Mouse (Mus musculus): Measurements from ENCODE around the gene Urb2. TPM values are rescaled to one million over a fixed set of nuclear protein-coding genes. Genes with fewer than 3 reads are reported as not detected.
A peak's percentile ranks its signal among the peaks of the same experiment; 100 is the strongest.

The Urb2 gene
- polyA plus RNA-seq (2015; fragmentation: Nextera tagmentation; extraction: Ambion mirVana): 3.8 and 4.6 TPM in 2 replicates

DNA sequence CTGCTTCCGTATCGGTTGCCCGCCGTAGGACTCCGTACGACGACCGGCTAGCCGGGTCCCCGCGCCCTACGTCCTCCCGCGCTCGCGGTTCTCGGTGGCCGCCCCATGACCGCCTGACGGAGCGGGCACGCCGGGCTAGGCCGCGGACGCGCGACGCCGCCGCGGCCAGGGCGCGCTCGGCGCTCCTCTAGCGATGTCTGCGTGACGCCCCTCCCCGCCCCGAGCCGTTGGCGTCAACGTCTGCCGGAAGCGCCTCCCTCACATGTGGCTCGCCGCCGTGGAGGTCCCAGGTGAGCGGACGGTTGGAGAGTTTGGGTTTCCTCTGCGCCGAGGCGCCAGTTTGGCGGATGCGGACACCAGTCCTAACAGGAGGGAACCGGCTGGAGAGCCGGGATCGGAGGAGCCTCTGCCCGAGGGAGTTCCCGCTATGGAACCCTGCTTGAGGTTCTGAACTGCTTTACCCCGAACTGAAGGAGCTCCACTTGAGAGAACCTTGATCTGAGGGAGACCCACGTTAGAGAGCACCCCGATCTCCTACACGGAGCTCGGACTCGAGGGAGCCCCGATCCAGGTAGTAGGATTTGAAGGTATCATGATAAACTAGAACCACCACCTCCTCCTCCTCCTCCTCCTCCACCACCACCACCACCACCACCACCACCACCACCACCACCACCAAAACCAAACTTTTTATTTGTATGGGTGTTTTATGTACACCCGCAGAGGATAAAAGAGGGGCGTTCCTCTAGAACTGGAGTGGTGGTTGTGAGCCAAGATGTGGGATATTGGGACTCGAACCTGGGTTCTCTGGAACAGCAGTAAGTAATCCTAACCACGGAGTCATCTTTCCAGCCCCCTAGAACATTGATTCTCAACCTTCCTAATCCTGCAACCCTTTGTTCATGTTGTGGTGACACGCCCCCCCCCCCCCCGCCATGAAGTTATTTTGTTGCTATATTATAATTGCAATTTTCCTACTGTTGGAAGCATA lies at the start of gene Urb2, which contains the start of gene Taf5l:
Gene Urb2, plus strand, starts transcription at position 272 of the 991 bp plus-strand sequence.
Gene Taf5l, minus strand, starts transcription at position 161 of the 991 bp plus-strand sequence.
- peak within 1 kb of the TSS; percentile 79 for H3K4me3 ChIP-seq (replicated peaks)
- H3K36me3 ChIP-seq: peaks cover 6% of the 10 kb centered on the region; the same call in 1 of the 2 replicates
- under 1% methylated on average over 74 of the region's 74 CpGs for WGBS
- H3K9ac ChIP-seq: peak within 1 kb of the TSS; percentile 77
- H3K27me3 ChIP-seq (replicated peaks): no peaks in the 10 kb centered on the region
- H3K27ac ChIP-seq: peak within 1 kb of the TSS; percentile 85
- ATAC-seq: peak; percentile 94
- H3K4me1 ChIP-seq (replicated peaks): peaks cover 11% of the 10 kb centered on the region
- H3K9me3 ChIP-seq: no peaks in the 10 kb centered on the region
- peak within 1 kb of the TSS; percentile 73 for H3K4me2 ChIP-seq (replicated peaks)

DNA sequence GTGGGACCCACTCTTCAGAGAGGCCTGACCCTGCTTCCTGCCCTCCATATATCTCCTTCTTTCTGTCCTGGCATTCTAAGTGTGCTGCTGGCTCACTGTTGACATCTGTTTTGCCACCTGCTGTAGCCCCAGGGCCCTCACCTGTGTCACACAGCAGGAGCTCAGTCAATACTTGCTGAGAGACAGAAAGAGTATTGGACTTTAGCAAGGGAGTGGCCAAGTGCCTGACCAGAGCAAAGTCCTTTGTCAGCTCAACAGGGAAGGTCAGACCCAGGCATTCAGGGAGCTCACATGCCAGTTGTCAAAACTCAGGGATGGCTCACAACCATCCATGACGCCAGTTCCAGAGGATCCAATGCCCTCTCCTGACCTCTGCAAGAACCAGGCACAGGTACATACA lies 47.8 kb upstream of the Urb2 start:
- H3K27ac ChIP-seq: peak overlapping the region; percentile 36; the same call in 1 of the 2 replicates
- ATAC-seq: peak; percentile 81
- WGBS: 84% methylated on average over 1 of the region's 1 CpGs

GRCm38 (mm10) chr8:123977499-123977898 lies 43.8 kb upstream of the Urb2 start:
- peaks cover 4% of the 10 kb centered on the region; the same call in 1 of the 2 replicates for H3K36me3 ChIP-seq
- 78% methylated on average over 4 of the region's 4 CpGs for WGBS
- H3K27me3 ChIP-seq (replicated peaks): no peaks in the 10 kb centered on the region
- no peak overlapping the region for H3K27ac ChIP-seq
- no peak overlapping the region for H3K9ac ChIP-seq
- H3K4me3 ChIP-seq (replicated peaks): no peak overlapping the region
- no peak for ATAC-seq
- H3K4me1 ChIP-seq (replicated peaks): peaks cover 26% of the 10 kb centered on the region
- H3K9me3 ChIP-seq: no peaks in the 10 kb centered on the region
- H3K4me2 ChIP-seq (replicated peaks): no peak overlapping the region

More for the DNA sequence above, 47.8 kb upstream of the Urb2 start:
- H3K4me3 ChIP-seq (replicated peaks): no peak overlapping the region
- peak overlapping the region; percentile 9; the same call in 1 of the 2 replicates for H3K4me2 ChIP-seq (replicated peaks)
- peaks cover 7% of the 10 kb centered on the region for H3K4me1 ChIP-seq (replicated peaks)
- no peaks in the 10 kb centered on the region for H3K9me3 ChIP-seq
- no peak overlapping the region for H3K9ac ChIP-seq
- peaks cover 4% of the 10 kb centered on the region; the same call in 1 of the 2 replicates for H3K36me3 ChIP-seq
- no peaks in the 10 kb centered on the region for H3K27me3 ChIP-seq (replicated peaks)

DNA sequence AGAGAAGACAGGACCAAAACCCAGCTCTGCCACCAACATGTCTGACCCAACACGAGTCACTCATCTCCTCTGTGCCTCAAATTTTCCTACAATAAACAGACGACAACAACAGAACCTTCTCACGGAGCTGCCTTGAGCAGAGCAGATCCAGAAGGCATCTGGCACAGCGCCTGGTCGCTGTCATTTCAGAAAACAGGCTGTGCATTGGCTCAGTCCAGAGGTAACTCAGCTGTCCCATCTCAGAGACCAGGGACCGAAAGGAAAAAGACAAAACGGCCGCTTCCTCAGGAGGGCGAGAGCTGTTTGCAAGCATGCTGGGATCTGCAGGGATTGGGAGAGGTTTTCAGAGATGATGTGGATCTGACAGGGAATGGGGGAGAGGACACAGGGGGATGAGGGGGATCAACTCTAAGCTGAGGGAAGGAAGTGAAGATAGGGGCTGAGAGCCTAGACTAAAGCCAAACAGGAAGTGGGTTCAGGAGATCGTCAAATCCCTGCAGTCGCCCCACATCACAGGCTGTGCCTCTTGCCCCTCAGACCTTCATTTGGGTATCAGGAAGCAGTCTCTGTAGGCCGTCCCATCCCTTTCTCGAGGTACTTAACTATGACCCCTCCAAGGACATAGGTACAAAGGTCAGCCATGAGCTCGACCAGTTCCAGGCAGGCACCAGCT lies 43.0 kb upstream of the Urb2 start:
- H3K9ac ChIP-seq: peak overlapping the region; percentile 18; the same call in 1 of the 2 replicates
- H3K27ac ChIP-seq: peak overlapping the region; percentile 57
- H3K27me3 ChIP-seq (replicated peaks): no peaks in the 10 kb centered on the region
- H3K4me3 ChIP-seq (replicated peaks): no peak overlapping the region
- peaks cover 4% of the 10 kb centered on the region; the same call in 1 of the 2 replicates for H3K36me3 ChIP-seq
- peaks cover 26% of the 10 kb centered on the region for H3K4me1 ChIP-seq (replicated peaks)
- no peak for ATAC-seq
- 35% methylated on average over 14 of the region's 14 CpGs for WGBS
- no peaks in the 10 kb centered on the region for H3K9me3 ChIP-seq
- H3K4me2 ChIP-seq (replicated peaks): peak overlapping the region; percentile 42

- H3K4me3 ChIP-seq (replicated peaks): no peak overlapping the region
- ATAC-seq: peak; percentile 15
- WGBS: 50% methylated on average over 8 of the region's 8 CpGs
- peak overlapping the region; percentile 57; the same call in 1 of the 2 replicates for H3K27ac ChIP-seq
- H3K36me3 ChIP-seq: peaks cover 4% of the 10 kb centered on the region; the same call in 1 of the 2 replicates
- no peaks in the 10 kb centered on the region for H3K27me3 ChIP-seq (replicated peaks)
- no peak overlapping the region for H3K9ac ChIP-seq
- H3K9me3 ChIP-seq: no peaks in the 10 kb centered on the region
- H3K4me1 ChIP-seq (replicated peaks): peaks cover 26% of the 10 kb centered on the region
- peak overlapping the region; percentile 42 for H3K4me2 ChIP-seq (replicated peaks)
These were observed 42.4 kb upstream of the Urb2 start for GRCm38 (mm10) chr8:123978926-123979325.

GRCm38 (mm10) chr8:123980239-123980638 lies 41.1 kb upstream of the Urb2 start:
- Histone ChIP-seq H3K4me2 (replicated peaks) (no peak overlapping the region), H3K36me3 (peaks cover 2% of the 10 kb centered on the region; the same call in 1 of the 2 replicates)
- no peak for ATAC-seq

GRCm38 (mm10) chr8:123981674-123982073 lies 39.6 kb upstream of the Urb2 start:
- Histone ChIP-seq H3K27me3 (replicated peaks) (no peaks in the 10 kb centered on the region), H3K4me2 (replicated peaks) (peak overlapping the region; percentile 84), H3K36me3 (no peaks in the 10 kb centered on the region), H3K4me1 (replicated peaks) (peaks cover 26% of the 10 kb centered on the region), H3K4me3 (replicated peaks) (peak overlapping the region; percentile 85), H3K27ac (0 out of 2 replicates have a peak overlapping the region, but pooled peaks have one; percentile 17), H3K9ac (peak overlapping the region; percentile 29), H3K9me3 (no peaks in the 10 kb centered on the region)
- ATAC-seq: no peak
- WGBS: 44% methylated on average over 4 of the region's 4 CpGs

More at GRCm38 (mm10) chr8:123980239-123980638, 41.1 kb upstream of the Urb2 start:
- H3K4me3 ChIP-seq (replicated peaks): no peak overlapping the region
- H3K9me3 ChIP-seq: no peaks in the 10 kb centered on the region
- WGBS: 72% methylated on average over 4 of the region's 4 CpGs
- H3K27me3 ChIP-seq (replicated peaks): no peaks in the 10 kb centered on the region
- H3K27ac ChIP-seq: no peak overlapping the region
- peaks cover 26% of the 10 kb centered on the region for H3K4me1 ChIP-seq (replicated peaks)
- no peak overlapping the region for H3K9ac ChIP-seq

GRCm38 (mm10) chr8:123982291-123982793 lies 39.0 kb upstream of the Urb2 start:
- peak overlapping the region; percentile 78 for H3K9ac ChIP-seq
- no peaks in the 10 kb centered on the region for H3K27me3 ChIP-seq (replicated peaks)
- under 1% methylated on average over 48 of the region's 48 CpGs for WGBS
- peak; percentile 42 for ATAC-seq
- H3K36me3 ChIP-seq: no peaks in the 10 kb centered on the region
- H3K4me1 ChIP-seq (replicated peaks): peaks cover 26% of the 10 kb centered on the region
- peak overlapping the region; percentile 84 for H3K4me2 ChIP-seq (replicated peaks)
- peak overlapping the region; percentile 92 for H3K27ac ChIP-seq
- H3K9me3 ChIP-seq: no peaks in the 10 kb centered on the region
- peak overlapping the region; percentile 85 for H3K4me3 ChIP-seq (replicated peaks)

- H3K9ac ChIP-seq: peak within 1 kb of the TSS; percentile 78
- ATAC-seq: peak; percentile 98
- WGBS: under 1% methylated on average over 52 of the region's 56 CpGs
- peak within 1 kb of the TSS; percentile 84 for H3K4me2 ChIP-seq (replicated peaks)
- peak within 1 kb of the TSS; percentile 92 for H3K27ac ChIP-seq
- peak within 1 kb of the TSS; percentile 85 for H3K4me3 ChIP-seq (replicated peaks)
- H3K4me1 ChIP-seq (replicated peaks): peaks cover 24% of the 10 kb centered on the region
- H3K27me3 ChIP-seq (replicated peaks): no peaks in the 10 kb centered on the region
- no peaks in the 10 kb centered on the region for H3K9me3 ChIP-seq
- H3K36me3 ChIP-seq: no peaks in the 10 kb centered on the region
These were observed 38.4 kb upstream of the Urb2 start, which contains the start of gene Abcb10 for GRCm38 (mm10) chr8:123982826-123983400. TSS of gene Abcb10 (minus strand) at chr8:123983122.

- WGBS: 44% methylated on average over 6 of the region's 6 CpGs
- Histone ChIP-seq H3K9me3 (no peaks in the 10 kb centered on the region), H3K27ac (peak overlapping the region; percentile 27; the same call in 1 of the 2 replicates), H3K36me3 (no peaks in the 10 kb centered on the region), H3K4me1 (replicated peaks) (peaks cover 4% of the 10 kb centered on the region; the same call in 1 of the 2 replicates), H3K27me3 (replicated peaks) (no peaks in the 10 kb centered on the region), H3K4me2 (replicated peaks) (peak overlapping the region; percentile 24; the same call in 1 of the 2 replicates), H3K4me3 (replicated peaks) (no peak overlapping the region), H3K9ac (no peak overlapping the region)
- peak; percentile 78 for ATAC-seq
These were observed 32.7 kb upstream of the Urb2 start for GRCm38 (mm10) chr8:123988605-123989038.

DNA sequence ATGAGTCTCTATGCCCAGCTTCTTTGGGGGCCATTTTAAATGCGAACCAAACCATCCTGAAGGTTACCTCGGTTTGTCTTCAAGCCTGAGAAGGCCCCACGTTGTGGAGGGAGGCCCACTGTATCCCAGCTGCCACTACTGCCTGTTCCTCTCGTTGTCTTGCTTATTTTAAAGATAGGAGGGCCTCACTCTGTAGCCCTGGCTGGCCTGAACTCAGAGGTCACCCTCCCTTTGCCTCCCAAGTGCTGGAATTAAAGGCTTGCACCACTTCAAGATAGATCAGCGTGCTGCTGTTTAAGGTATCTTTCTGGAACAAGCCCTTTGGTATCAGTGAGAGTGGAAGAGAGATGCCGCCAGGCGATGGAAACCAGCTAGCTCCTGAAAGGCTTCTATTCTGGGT lies 32.2 kb upstream of the Urb2 start:
- Histone ChIP-seq H3K9me3 (no peaks in the 10 kb centered on the region), H3K27ac (peak overlapping the region; percentile 27; the same call in 1 of the 2 replicates), H3K4me1 (replicated peaks) (peaks cover 4% of the 10 kb centered on the region; the same call in 1 of the 2 replicates), H3K9ac (no peak overlapping the region), H3K4me3 (replicated peaks) (no peak overlapping the region), H3K27me3 (replicated peaks) (no peaks in the 10 kb centered on the region), H3K4me2 (replicated peaks) (peak overlapping the region; percentile 24; the same call in 1 of the 2 replicates), H3K36me3 (0 out of 2 replicates have a peak, but pooled peaks cover under 1% of the 10 kb centered on the region)
- no peak for ATAC-seq
- 49% methylated on average over 7 of the region's 7 CpGs for WGBS

All from intestine, embryonic 15.5 days (tissue).